Mouse (Mus musculus) heart, adult 2 months (tissue): ENCODE results near the gene Aatf.

Source experiments
- CTCF ChIP-seq: fragments of 200-600 bp; IDR thresholded peaks from 2 replicates; pipeline ENCODE4 v1.8.1; 2022; ENCODE audit warnings: antibody characterized with exemption, mild to moderate bottlenecking, moderate library complexity
- POLR2A ChIP-seq: fragments of 200-500 bp; IDR thresholded peaks from 2 replicates; pipeline ENCODE4 v1.6.1; 2011; ENCODE audit warnings: mild to moderate bottlenecking, low read depth, low read length, control low read depth; ENCODE audit not compliant: insufficient read depth

DNA sequence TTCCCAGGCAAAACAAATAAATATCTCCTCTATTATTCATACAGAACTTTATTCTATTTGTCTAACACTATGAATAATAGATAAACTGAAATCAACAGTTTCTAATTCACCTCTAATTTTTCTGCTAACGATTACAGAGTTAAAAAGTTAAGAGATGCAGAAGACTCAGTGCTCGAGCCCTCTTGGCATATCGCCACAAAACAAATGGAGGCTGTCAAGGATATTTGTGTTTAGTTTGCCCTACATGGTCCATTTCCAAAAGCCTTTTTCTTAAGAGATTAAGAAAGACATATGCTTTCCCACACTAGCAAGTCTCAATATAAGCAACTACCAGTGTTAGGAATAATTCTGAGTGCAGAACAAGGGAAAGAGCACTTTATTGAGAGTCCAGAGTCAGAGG is 32.9 kb downstream of the Aatf start:
- TF ChIP-seq CTCF = no peak
- no peak for TF ChIP-seq POLR2A
